Mouse (Mus musculus): ENCODE data around the gene Umps.

Umps gene

GRCm38 (mm10) chr16:33930785-33931184, 36.1 kb downstream of the Umps start:
- DNase-seq (ENCODE audit: low spot score in 2 of 2): no peak

- DNase-seq (ENCODE audit: low spot score in 2 of 2): no peak
Observed at GRCm38 (mm10) chr16:33928788-33929462, 37.9 kb downstream of the Umps start.

- DNase-seq (ENCODE audit: low spot score in 2 of 2): no peak
Observed at GRCm38 (mm10) chr16:33927263-33927824, 39.5 kb downstream of the Umps start.

GRCm38 (mm10) chr16:33923758-33924157, 43.1 kb downstream of the Umps start:
- DNase-seq (ENCODE audit: low spot score in 2 of 2): no peak

GRCm38 (mm10) chr16:33923001-33923316, 43.9 kb downstream of the Umps start:
- DNase-seq (ENCODE audit: low spot score in 2 of 2): no peak

- no peak for DNase-seq (ENCODE audit: low spot score in 2 of 2)
Observed at GRCm38 (mm10) chr16:33922111-33923000, 44.5 kb downstream of the Umps start.

- DNase-seq (ENCODE audit: low spot score in 2 of 2): no peak
Observed at GRCm38 (mm10) chr16:33921514-33921913, 45.3 kb downstream of the Umps start.

- DNase-seq (ENCODE audit: low spot score in 2 of 2): no peak
Observed at GRCm38 (mm10) chr16:33917926-33918325, 48.9 kb downstream of the Umps start.

GRCm38 (mm10) chr16:33917390-33917789, 49.4 kb downstream of the Umps start:
- DNase-seq (ENCODE audit: low spot score in 2 of 2): no peak

GRCm38 (mm10) chr16:33916473-33917251, 50.2 kb downstream of the Umps start:
- no peak for DNase-seq (ENCODE audit: low spot score in 2 of 2)

GRCm38 (mm10) chr16:33914997-33915396, 51.8 kb downstream of the Umps start:
- DNase-seq (ENCODE audit: low spot score in 2 of 2): no peak

GRCm38 (mm10) chr16:33908239-33908638, 58.6 kb downstream of the Umps start:
- no peak for DNase-seq (ENCODE audit: low spot score in 2 of 2)

All from frontal cortex, postnatal 25 days (tissue).